Mouse (Mus musculus) testis, postnatal 14 days (tissue): ENCODE results near the gene Ttll5.

Experiments
- DNase-seq: peaks from one replicate; pipeline ENCODE4 v3.0.0; 2021; ENCODE audit warnings: low spot score

Ttll5 gene

GRCm38 (mm10) chr12:85824438-85825264, at the start of gene Ttll5, which contains the start of gene Erg28:
Ttll5 (plus strand) TSS chr12:85824659.
Erg28 (minus strand) TSS chr12:85824550.
- peak; percentile 95 for DNase-seq

- DNase-seq: no peak
Observed at GRCm38 (mm10) chr12:85778962-85779361, 45.5 kb upstream of the Ttll5 start.

GRCm38 (mm10) chr12:85779707-85780106, 44.8 kb upstream of the Ttll5 start:
- DNase-seq: no peak

GRCm38 (mm10) chr12:85781606-85782005, 42.9 kb upstream of the Ttll5 start:
- DNase-seq: no peak

GRCm38 (mm10) chr12:85784916-85785815, 39.3 kb upstream of the Ttll5 start:
- DNase-seq: no peak

- DNase-seq: no peak
Observed at GRCm38 (mm10) chr12:85792158-85792557, 32.3 kb upstream of the Ttll5 start.

GRCm38 (mm10) chr12:85792821-85793346, 31.6 kb upstream of the Ttll5 start:
- peak; percentile 47 for DNase-seq

- peak; percentile 77 for DNase-seq
Observed at GRCm38 (mm10) chr12:85794094-85794493, 30.4 kb upstream of the Ttll5 start.

GRCm38 (mm10) chr12:85795551-85795950, 28.9 kb upstream of the Ttll5 start:
- no peak for DNase-seq

- DNase-seq: no peak
Observed at GRCm38 (mm10) chr12:85800031-85800430, 24.4 kb upstream of the Ttll5 start.

- no peak for DNase-seq
Observed at GRCm38 (mm10) chr12:85809726-85810125, 14.7 kb upstream of the Ttll5 start.

- no peak for DNase-seq
Observed at GRCm38 (mm10) chr12:85810959-85811358, 13.5 kb upstream of the Ttll5 start.

GRCm38 (mm10) chr12:85811676-85812075, 12.8 kb upstream of the Ttll5 start:
- DNase-seq: no peak

GRCm38 (mm10) chr12:85813599-85813998, 10.9 kb upstream of the Ttll5 start:
- DNase-seq: no peak

- DNase-seq: no peak
Observed at GRCm38 (mm10) chr12:85822051-85822450, 2.4 kb upstream of the Ttll5 start.

GRCm38 (mm10) chr12:85825361-85825760, 902 bp downstream of the Ttll5 start:
- no peak for DNase-seq

GRCm38 (mm10) chr12:85825822-85826221, 1.4 kb downstream of the Ttll5 start:
- DNase-seq: no peak

GRCm38 (mm10) chr12:85828856-85829255, 4.4 kb downstream of the Ttll5 start:
- no peak for DNase-seq

GRCm38 (mm10) chr12:85829866-85830265, 5.4 kb downstream of the Ttll5 start:
- DNase-seq: no peak

GRCm38 (mm10) chr12:85830691-85831090, 6.2 kb downstream of the Ttll5 start:
- no peak for DNase-seq

- DNase-seq: no peak
Observed at GRCm38 (mm10) chr12:85834543-85834942, 10.1 kb downstream of the Ttll5 start.

- no peak for DNase-seq
Observed at GRCm38 (mm10) chr12:85837765-85838164, 13.3 kb downstream of the Ttll5 start.
